Mouse (Mus musculus) embryonic facial prominence, embryonic 12.5 days (tissue): ENCODE measurements around the gene Nup93. TPM values are rescaled to one million over a fixed set of nuclear protein-coding genes. Genes with fewer than 3 reads are reported as not detected.

Source experiments
- ATAC-seq: fragments of 200-750 bp; cut with Nextera tagmentation; 2 replicates; pipeline ENCODE4 v1.8.0; 2017; ENCODE audit not compliant: insufficient number of reproducible peaks, insufficient read depth, low FRiP score, low TSS enrichment
- H3K27ac ChIP-seq: fragments of 300-500 bp; sonication (generic); 2 replicates; pipeline ENCODE4 v1.5.1; 2016; ENCODE audit warnings: mild to moderate bottlenecking
- H3K27me3 ChIP-seq: fragments of 300-500 bp; sonication (generic); 2 replicates; pipeline ENCODE4 v1.6.1; 2016; ENCODE audit warnings: mild to moderate bottlenecking, moderate library complexity
- H3K36me3 ChIP-seq: fragments of 300-500 bp; sonication (generic); 2 replicates; pipeline ENCODE4 v1.6.1; 2016; ENCODE audit warnings: mild to moderate bottlenecking
- H3K4me1 ChIP-seq: fragments of 300-500 bp; sonication (generic); 2 replicates; pipeline ENCODE4 v1.6.1; 2016
- H3K4me2 ChIP-seq: fragments of 300-500 bp; sonication (generic); replicated peaks from 2 replicates; pipeline ENCODE4 v1.6.1; 2016; ENCODE audit warnings: mild to moderate bottlenecking, moderate library complexity
- H3K4me3 ChIP-seq: fragments of 300-500 bp; sonication (generic); 2 replicates; pipeline ENCODE4 v1.5.1; 2016; ENCODE audit warnings: mild to moderate bottlenecking
- H3K9ac ChIP-seq: fragments of 300-500 bp; sonication (generic); 2 replicates; pipeline ENCODE4 v1.6.1; 2016; ENCODE audit warnings: mild to moderate bottlenecking, moderate library complexity
- H3K9me3 ChIP-seq: fragments of 300-500 bp; sonication (generic); 2 replicates; pipeline ENCODE4 v1.6.1; 2016; ENCODE audit warnings: mild to moderate bottlenecking, moderate library complexity
- WGBS: fragments of 180-500 bp; shearing (Covaris S2); methylation state at CpG from one replicate; pipeline ENCODE4 v1.1.7; 2016; 5-methylcytosine and 5-hydroxymethylcytosine counted together
- microRNA counts: library from miRNA; unstranded; fragments of <30 nt; microRNA quantifications from one replicate; lab custom pipeline; 2017
- microRNA-seq: library from miRNA; unstranded; fragments of <30 nt; microRNA quantifications from one replicate; pipeline ENCODE4, GENCODE M21; 2017
- polyA plus RNA-seq: library from polyadenylated mRNA; unstranded; fragments of >200 nt; fragmentation: Nextera tagmentation; extraction: Ambion mirVana; gene quantifications from 2 replicates; pipeline ENCODE4 v1.2.1, GENCODE M21; 2016

The Nup93 gene
- polyA plus RNA-seq, 1 experiment from 2014 or later: 110 TPM

- no peak for ATAC-seq
- Histone ChIP-seq H3K27me3 (no peaks in the 10 kb centered on the region), H3K4me2 (no peak overlapping the region), H3K9me3 (no peaks in the 10 kb centered on the region), H3K9ac (no peak overlapping the region), H3K4me3 (no peak overlapping the region), H3K4me1 (no peaks in the 10 kb centered on the region), H3K36me3 (no peaks in the 10 kb centered on the region), H3K27ac (no peak overlapping the region)
- WGBS: 75% methylated on average over 6 of the region's 6 CpGs
Measured at GRCm38 (mm10) chr8:94357220-94357619, 142.9 kb downstream of the Nup93 start.

- Histone ChIP-seq H3K4me1 (no peaks in the 10 kb centered on the region), H3K36me3 (no peaks in the 10 kb centered on the region), H3K4me2 (no peak overlapping the region), H3K27me3 (no peaks in the 10 kb centered on the region), H3K9ac (no peak overlapping the region), H3K9me3 (no peaks in the 10 kb centered on the region), H3K27ac (no peak overlapping the region), H3K4me3 (no peak overlapping the region)
- no peak for ATAC-seq
- 73% methylated on average over 5 of the region's 5 CpGs for WGBS
Measured at GRCm38 (mm10) chr8:94358541-94358940, 144.2 kb downstream of the Nup93 start.

GRCm38 (mm10) chr8:94361774-94362431 is 147.5 kb downstream of the Nup93 start:
- Histone ChIP-seq H3K9me3 (no peaks in the 10 kb centered on the region), H3K36me3 (no peaks in the 10 kb centered on the region), H3K27ac (no peak overlapping the region), H3K4me2 (no peak overlapping the region), H3K4me1 (no peaks in the 10 kb centered on the region), H3K27me3 (no peaks in the 10 kb centered on the region), H3K4me3 (no peak overlapping the region), H3K9ac (no peak overlapping the region)
- no peak for ATAC-seq
- 86% methylated on average over 6 of the region's 6 CpGs for WGBS

- 78% methylated on average over 7 of the region's 7 CpGs for WGBS
- no peak for ATAC-seq
- Histone ChIP-seq H3K4me2 (no peak overlapping the region), H3K27me3 (no peaks in the 10 kb centered on the region), H3K9me3 (no peaks in the 10 kb centered on the region), H3K4me1 (no peaks in the 10 kb centered on the region), H3K36me3 (no peaks in the 10 kb centered on the region), H3K4me3 (no peak overlapping the region), H3K27ac (no peak overlapping the region), H3K9ac (no peak overlapping the region)
Measured at GRCm38 (mm10) chr8:94362607-94363239, 148.4 kb downstream of the Nup93 start.

- WGBS: 30% methylated on average over 4 of the region's 4 CpGs
- ATAC-seq: no peak
- H3K9ac ChIP-seq: no peak overlapping the region
Measured at GRCm38 (mm10) chr8:94363288-94363688, 148.9 kb downstream of the Nup93 start.

GRCm38 (mm10) chr8:94363906-94364305 is 149.5 kb downstream of the Nup93 start:
- H3K9ac ChIP-seq: no peak overlapping the region
- no peaks in the 10 kb centered on the region for H3K27me3 ChIP-seq
- H3K9me3 ChIP-seq: no peaks in the 10 kb centered on the region
- H3K4me1 ChIP-seq: no peaks in the 10 kb centered on the region
- no peak overlapping the region for H3K4me3 ChIP-seq
- H3K36me3 ChIP-seq: no peaks in the 10 kb centered on the region
- no peak for ATAC-seq
- 63% methylated on average over 2 of the region's 2 CpGs for WGBS
- no peak overlapping the region for H3K27ac ChIP-seq
- no peak overlapping the region for H3K4me2 ChIP-seq

More at GRCm38 (mm10) chr8:94363288-94363688, 148.9 kb downstream of the Nup93 start:
- Histone ChIP-seq H3K9me3 (no peaks in the 10 kb centered on the region), H3K4me2 (no peak overlapping the region), H3K4me3 (no peak overlapping the region), H3K27me3 (no peaks in the 10 kb centered on the region), H3K27ac (no peak overlapping the region), H3K36me3 (no peaks in the 10 kb centered on the region), H3K4me1 (no peaks in the 10 kb centered on the region)

- ATAC-seq: no peak
- H3K9me3 ChIP-seq: no peaks in the 10 kb centered on the region
- no peaks in the 10 kb centered on the region for H3K27me3 ChIP-seq
- no peak overlapping the region for H3K4me2 ChIP-seq
- no peak overlapping the region for H3K27ac ChIP-seq
- 83% methylated on average over 6 of the region's 6 CpGs for WGBS
- H3K36me3 ChIP-seq: no peaks in the 10 kb centered on the region
- no peaks in the 10 kb centered on the region for H3K4me1 ChIP-seq
- no peak overlapping the region for H3K4me3 ChIP-seq
- no peak overlapping the region for H3K9ac ChIP-seq
Measured at GRCm38 (mm10) chr8:94364686-94365312, 150.4 kb downstream of the Nup93 start.

GRCm38 (mm10) chr8:94365410-94365981 is 151.1 kb downstream of the Nup93 start:
- no peaks in the 10 kb centered on the region for H3K36me3 ChIP-seq
- H3K4me2 ChIP-seq: no peak overlapping the region
- no peak for ATAC-seq
- no peak overlapping the region for H3K4me3 ChIP-seq
- no peak overlapping the region for H3K9ac ChIP-seq
- 84% methylated on average over 9 of the region's 9 CpGs for WGBS
- no peaks in the 10 kb centered on the region for H3K4me1 ChIP-seq
- no peaks in the 10 kb centered on the region for H3K9me3 ChIP-seq
- H3K27ac ChIP-seq: no peak overlapping the region
- no peaks in the 10 kb centered on the region for H3K27me3 ChIP-seq

MicroRNAs within 50 kb of the gene (microRNA counts, 519-probe panel; counts per million panel counts)
- microRNA mmu-miR-138 (lab: Ali Mortazavi, UCI): 4,401 counts per million, percentile 81 among the panel's probes with 10 or more counts

Small RNA genes lying within 50 kb of the gene (microRNA-seq; reads per million reads assigned to microRNA genes)
- 151 reads per million, percentile 58 among the genes with 10 or more reads in this experiment for gene Mir138-2

Other genes with a start within 250 kb of the Nup93 start
- gene Amfr, start 201.7 kb upstream of the Nup93 start, polyA plus RNA-seq: 58.0 and 60.1 TPM in 2 replicates
- 124 and 140 TPM in 2 replicates for gene Nudt21, start 177.5 kb upstream of the Nup93 start, polyA plus RNA-seq
- gene Ogfod1, start 177.4 kb upstream of the Nup93 start, polyA plus RNA-seq: 14.4 and 15.6 TPM in 2 replicates
- 15.9 and 17.1 TPM in 2 replicates for gene Bbs2, start 115.6 kb upstream of the Nup93 start, polyA plus RNA-seq
- gene Mt4, start 77.4 kb upstream of the Nup93 start, polyA plus RNA-seq: not detected in 2 replicates
- gene Mt3, start 62.0 kb upstream of the Nup93 start, polyA plus RNA-seq: 4.7 and 5.7 TPM in 2 replicates
- gene Mt2, start 41.9 kb upstream of the Nup93 start, polyA plus RNA-seq: 28.6 and 37.7 TPM in 2 replicates
- gene Mt1, start 35.5 kb upstream of the Nup93 start, polyA plus RNA-seq: 73.2 and 73.3 TPM in 2 replicates
- gene Slc12a3, start 114.6 kb downstream of the Nup93 start, polyA plus RNA-seq: 0.12 TPM in 1 of 2 replicates, not detected in the other
- 58.3 and 58.4 TPM in 2 replicates for gene Herpud1, start 171.9 kb downstream of the Nup93 start, polyA plus RNA-seq
- 0.28 TPM in 1 of 2 replicates, not detected in the other for gene Nlrc5, start 219.8 kb downstream of the Nup93 start, polyA plus RNA-seq